Mouse (Mus musculus): ENCODE measurements around the gene Aoc3. TPM values are rescaled to one million over a fixed set of nuclear protein-coding genes. Genes with fewer than 3 reads are reported as not detected.
A peak's percentile ranks its signal among the peaks of the same experiment; 100 is the strongest.

The Aoc3 gene
- total and polyA plus RNA-seq, 3 experiments = 0.62 to 2.2 TPM; not detected in 1

- TF ChIP-seq MXI1 (IDR thresholded peaks at IDR 0.05; ENCODE audit: low read depth, low read length) = peak; percentile 51; the same call in 1 of the 2 replicates
Measured at GRCm38 (mm10) chr11:101312150-101312549, 18.3 kb upstream of the Aoc3 start (continued).

GRCm38 (mm10) chr11:101314567-101314966 lies 15.8 kb upstream of the Aoc3 start:
- Histone ChIP-seq H3K4me1 (ENCODE audit: control insufficient read depth in 1 of 2, insufficient read depth in 2 of 2, low read length in 2 of 2) (peaks cover 22 to 32% of the 10 kb centered on the region in 2 experiments), H3K9ac (ENCODE audit: control insufficient read depth, low read depth, low read length, poor library complexity, severe bottlenecking) (peak overlapping the region; percentile 97)

GRCm38 (mm10) chr11:101315082-101315650 lies 15.2 kb upstream of the Aoc3 start:
- peak overlapping the region; percentile 97 for H3K9ac ChIP-seq (ENCODE audit: control insufficient read depth, low read depth, low read length, poor library complexity, severe bottlenecking)
- peaks cover 22 to 32% of the 10 kb centered on the region in 2 experiments for H3K4me1 ChIP-seq (ENCODE audit: control insufficient read depth in 1 of 2, insufficient read depth in 2 of 2, low read length in 2 of 2)
- peak overlapping the region; percentile 94 to 96 for H3K4me3 ChIP-seq (ENCODE audit: control insufficient read depth in 1 of 2, insufficient read depth in 1 of 2, low read depth in 2 of 2, low read length in 2 of 2)
- no peak for DNase-seq (ENCODE audit: low read depth, low spot score)
- peaks cover 25 to 48% of the 10 kb centered on the region in 2 experiments for H3K36me3 ChIP-seq (ENCODE audit: control insufficient read depth in 1 of 2, insufficient read depth in 2 of 2, low read length in 2 of 2)
- H3K27ac ChIP-seq (ENCODE audit: control insufficient read depth, low read depth, low read length) = peak overlapping the region; percentile 100
- H3K79me2 ChIP-seq (ENCODE audit: control insufficient read depth, insufficient read depth, low read length, poor library complexity) = peaks cover 33% of the 10 kb centered on the region
- no peaks in the 10 kb centered on the region for H3K9me3 ChIP-seq (replicated peaks; ENCODE audit: insufficient read depth, low read length)
- TF ChIP-seq MXI1 (IDR thresholded peaks at IDR 0.05; ENCODE audit: low read depth, low read length) (no peak), HCFC1 (IDR thresholded peaks at IDR 0.05; ENCODE audit: low read depth, low read length) (no peak), CHD2 (IDR thresholded peaks at IDR 0.05; ENCODE audit: low read length) (no peak), CHD1 (IDR thresholded peaks at IDR 0.05; ENCODE audit: low read depth, low read length) (0 out of 2 replicates have a peak, but pooled peaks have one; percentile 42), ZNF384 (IDR thresholded peaks at IDR 0.05; ENCODE audit: low read depth, low read length) (peak; percentile 77)
- H3K27me3 ChIP-seq (ENCODE audit: control insufficient read depth in 1 of 2, insufficient read depth in 2 of 2, low read length in 2 of 2) = no peaks in the 10 kb centered on the region

More at GRCm38 (mm10) chr11:101314567-101314966, 15.8 kb upstream of the Aoc3 start:
- Histone ChIP-seq H3K36me3 (ENCODE audit: control insufficient read depth in 1 of 2, insufficient read depth in 2 of 2, low read length in 2 of 2) (peaks cover 22 to 48% of the 10 kb centered on the region in 2 experiments), H3K27ac (ENCODE audit: control insufficient read depth, low read depth, low read length) (peak overlapping the region; percentile 100), H3K9me3 (replicated peaks; ENCODE audit: insufficient read depth, low read length) (no peaks in the 10 kb centered on the region), H3K27me3 (ENCODE audit: control insufficient read depth in 1 of 2, insufficient read depth in 2 of 2, low read length in 2 of 2) (no peaks in the 10 kb centered on the region), H3K4me3 (ENCODE audit: control insufficient read depth in 1 of 2, insufficient read depth in 1 of 2, low read depth in 2 of 2, low read length in 2 of 2) (no peak overlapping the region; a peak in 1 of 4 replicates), H3K79me2 (ENCODE audit: control insufficient read depth, insufficient read depth, low read length, poor library complexity) (peaks cover 33% of the 10 kb centered on the region)
- TF ChIP-seq POLR2A (IDR thresholded peaks at IDR 0.05; ENCODE audit: control insufficient read depth in 1 of 2, insufficient read depth in 1 of 2, low read depth in 1 of 2, low read length in 2 of 2, poor library complexity in 1 of 2) = no peak
- peak; percentile 19; the same call in 1 of the 2 replicates for TF ChIP-seq SMC3 (IDR thresholded peaks at IDR 0.05; ENCODE audit: low read depth, low read length)
- peak; percentile 21 to 53 (median 22); a peak in 4 of 6 replicates for TF ChIP-seq CTCF (IDR thresholded peaks at IDR 0.05 in 2 of 3, conservative IDR thresholded peaks at IDR 0.05 in 1 of 3; ENCODE audit: control insufficient read depth in 1 of 3, insufficient read depth in 1 of 3, low read depth in 2 of 3, low read length in 3 of 3, poor library complexity in 1 of 3, severe bottlenecking in 1 of 3)
- no peak for TF ChIP-seq ELF1 (IDR thresholded peaks at IDR 0.05; ENCODE audit: low read depth, low read length)
- peak; percentile 86; the same call in 1 of the 2 replicates for TF ChIP-seq MYC (IDR thresholded peaks at IDR 0.05; ENCODE audit: low read depth, low read length)
- TF ChIP-seq HCFC1 (IDR thresholded peaks at IDR 0.05; ENCODE audit: low read depth, low read length) = no peak; the same call in 1 of the 2 replicates
- peak; percentile 59 for DNase-seq (ENCODE audit: low read depth, low spot score)

Data from MEL (cell line).